Mouse (Mus musculus): Measurements from ENCODE around the gene Vmn1r33. TPM values are rescaled to one million over a fixed set of nuclear protein-coding genes. Genes with fewer than 3 reads are reported as not detected.

Gene Vmn1r33
- polyA plus RNA-seq (2017; shearing (Covaris generic)) = 1 to 10 TPM in 1 of 2 experiments, under 1 TPM in 1; 0.16 to 1.4 TPM

GRCm38 (mm10) chr6:66618182-66618581 is at the start of gene Vmn1r33:
Gene Vmn1r33 (minus strand): TSS chr6:66618282.

GRCm38 (mm10) chr6:66643779-66644178 is 25.7 kb upstream of the Vmn1r33 start, which contains the start of gene Vmn1r34:
Gene Vmn1r34 (minus strand): TSS chr6:66643879.

Other genes with a start within 250 kb of the Vmn1r33 start
- 10 to 100 TPM; 17.5 to 20.6 TPM for gene Mad2l1, start 82.9 kb downstream of the Vmn1r33 start, polyA plus RNA-seq (2017; shearing (Covaris generic))
- not detected for gene Vmn1r32, start 58.2 kb downstream of the Vmn1r33 start, polyA plus RNA-seq (2017; shearing (Covaris generic))
- gene Vmn1r34, start 25.6 kb upstream of the Vmn1r33 start, polyA plus RNA-seq (2017; shearing (Covaris generic)) = not detected
- gene Vmn1r35, start 67.6 kb upstream of the Vmn1r33 start, polyA plus RNA-seq (2017; shearing (Covaris generic)) = not detected
- gene Vmn1r36, start 100.9 kb upstream of the Vmn1r33 start, polyA plus RNA-seq (2017; shearing (Covaris generic)) = not detected
- gene Vmn1r37, start 111.1 kb upstream of the Vmn1r33 start, polyA plus RNA-seq (2017; shearing (Covaris generic)) = 1 to 10 TPM in 1 of 2 experiments, not detected in 1; 1.2 TPM
- gene Vmn1r38, start 164.3 kb upstream of the Vmn1r33 start, polyA plus RNA-seq (2017; shearing (Covaris generic)) = under 1 TPM in 1 of 2 experiments, not detected in 1; 0.06 TPM
- not detected for gene Vmn1r39, start 192.3 kb upstream of the Vmn1r33 start, polyA plus RNA-seq (2017; shearing (Covaris generic))